Mouse (Mus musculus): ENCODE data around the gene Cdh13.

GRCm38 (mm10) chr8:118433553-118434180, 150.1 kb downstream of the Cdh13 start:
- TF ChIP-seq CTCF (IDR thresholded peaks at IDR 0.05; ENCODE audit: low read depth): no peak
- no peak for TF ChIP-seq EP300 (IDR thresholded peaks at IDR 0.05; ENCODE audit: low read depth)

Data from liver, postnatal 0 days (tissue).